Mouse (Mus musculus): ENCODE results near the gene Utp15.

GRCm38 (mm10) chr13:98262636-98263457 lies at the start of gene Utp15, which contains the start of gene Ankra2:
- TF ChIP-seq CTCF (IDR thresholded peaks at IDR 0.05; ENCODE audit: low read depth, low read length) (no peak), POLR2A (IDR thresholded peaks at IDR 0.05; ENCODE audit: extremely low read depth, insufficient read depth, low read length) (peak; percentile 48; the same call in 1 of the 2 replicates)
